Mouse (Mus musculus) embryonic fibroblast, embryonic 13.5 days (primary cell): ENCODE data around the gene Ptch1.

Experiments used
- CTCF ChIP-seq: IDR thresholded peaks from 2 replicates; pipeline ENCODE4 v1.5.1; 2011; ENCODE audit warnings: mild to moderate bottlenecking, control low read depth, low read length, moderate library complexity, borderline replicate concordance; ENCODE audit not compliant: insufficient read depth
- POLR2A ChIP-seq: IDR thresholded peaks from 2 replicates; pipeline ENCODE4 v1.6.1; 2011; ENCODE audit warnings: low read depth, mild to moderate bottlenecking, control low read depth, low read length, moderate library complexity

GRCm38 (mm10) chr13:63512411-63512810 is 61.0 kb downstream of the Ptch1 start:
- no peak for TF ChIP-seq CTCF
- no peak for TF ChIP-seq POLR2A
